Mouse (Mus musculus): Measurements from ENCODE around the gene Sdhaf2.

Gene Sdhaf2

DNA sequence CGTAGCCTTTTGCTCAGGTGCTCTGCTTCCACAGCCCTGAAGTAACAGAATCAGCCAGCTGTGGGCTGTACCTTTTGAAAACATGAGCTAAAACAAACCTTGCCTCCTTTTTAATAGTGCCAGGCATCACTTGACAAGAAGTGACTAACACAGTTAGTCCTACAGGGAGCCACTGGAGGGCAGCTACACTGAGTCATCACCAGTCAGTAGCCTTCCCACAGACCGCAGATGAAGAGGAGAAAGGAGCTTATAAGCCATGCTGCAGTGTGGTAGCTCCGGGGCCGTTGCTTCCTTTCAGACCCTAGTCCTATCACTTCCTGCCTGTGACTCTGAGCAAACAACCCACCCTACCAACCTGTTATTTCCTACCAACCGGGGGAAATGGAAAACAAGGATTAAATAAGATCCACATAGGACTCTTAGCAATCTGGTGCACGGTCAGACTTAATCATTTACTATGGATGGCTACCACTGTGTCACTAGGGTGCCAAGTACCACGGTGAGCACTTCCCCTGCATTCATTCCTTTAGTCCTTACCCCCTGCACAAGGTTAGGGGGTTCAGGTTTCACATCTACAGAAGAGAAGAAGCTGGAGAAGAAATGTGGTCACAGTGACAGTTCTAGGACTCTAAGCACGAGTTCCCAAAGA is 28.3 kb downstream of the Sdhaf2 start:
- no peak for DNase-seq

DNA sequence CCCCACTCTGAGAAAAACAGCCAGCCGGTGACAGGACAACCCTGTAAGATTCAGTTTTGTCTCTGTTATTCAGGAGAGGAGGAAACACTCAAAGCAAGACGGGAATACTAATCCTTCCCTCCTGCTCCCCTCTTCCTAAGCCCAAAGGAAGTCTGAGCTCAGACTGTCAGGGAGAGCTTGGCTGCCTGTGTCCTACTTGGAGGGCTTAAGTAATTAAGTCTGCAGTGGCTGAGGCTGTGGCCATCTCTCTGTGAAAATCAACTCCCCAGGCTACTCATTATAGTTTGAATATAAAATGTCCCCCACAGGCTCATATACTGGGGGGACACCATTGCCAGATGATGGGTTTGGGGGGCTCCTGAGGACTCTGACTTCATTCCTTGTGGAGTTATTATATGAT is 29.0 kb downstream of the Sdhaf2 start:
- no peak for DNase-seq

DNA sequence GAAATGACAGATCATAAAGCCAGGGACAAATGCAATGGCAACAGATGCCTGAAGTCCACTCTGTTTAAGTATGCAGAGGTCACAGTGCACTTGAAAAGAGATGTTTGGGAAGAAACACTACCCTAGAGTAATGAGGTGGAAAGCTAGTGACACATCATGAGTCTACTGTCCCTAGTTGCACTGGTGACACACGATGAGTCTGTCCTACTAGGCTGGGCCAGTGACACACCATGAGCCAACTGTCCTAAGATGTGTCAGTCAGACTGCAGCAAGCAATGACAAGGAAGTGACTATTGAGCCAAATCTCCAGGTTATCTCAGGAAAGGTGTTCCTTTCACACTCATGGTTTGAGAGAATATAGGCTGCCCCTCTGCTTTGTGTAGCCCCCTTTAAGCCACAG is 30.3 kb downstream of the Sdhaf2 start:
- no peak for DNase-seq

DNA sequence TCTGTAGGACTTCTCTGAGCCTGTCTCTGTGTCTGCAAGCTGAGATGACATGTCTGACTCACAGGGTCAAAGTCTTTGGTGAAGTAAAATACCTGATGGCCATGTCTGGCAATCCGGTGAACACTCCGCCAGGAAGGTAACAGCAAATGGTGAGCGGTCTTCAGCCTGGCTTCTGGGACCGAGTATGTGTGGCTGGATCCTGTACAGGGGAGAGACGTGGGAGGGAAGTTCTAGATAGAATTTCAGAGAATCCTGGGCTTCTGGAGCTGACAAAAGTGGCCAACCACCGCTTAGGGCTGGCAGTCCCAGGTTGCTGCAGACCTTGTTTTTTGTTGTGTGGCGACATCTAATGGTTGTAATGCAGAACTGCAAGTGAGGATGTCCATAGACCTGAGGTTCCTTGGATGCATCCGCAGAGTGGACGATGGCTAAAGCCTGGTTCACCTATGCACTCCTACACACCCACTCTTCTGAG is 39.6 kb downstream of the Sdhaf2 start:
- peak; percentile 61 to 67 for DNase-seq

DNA sequence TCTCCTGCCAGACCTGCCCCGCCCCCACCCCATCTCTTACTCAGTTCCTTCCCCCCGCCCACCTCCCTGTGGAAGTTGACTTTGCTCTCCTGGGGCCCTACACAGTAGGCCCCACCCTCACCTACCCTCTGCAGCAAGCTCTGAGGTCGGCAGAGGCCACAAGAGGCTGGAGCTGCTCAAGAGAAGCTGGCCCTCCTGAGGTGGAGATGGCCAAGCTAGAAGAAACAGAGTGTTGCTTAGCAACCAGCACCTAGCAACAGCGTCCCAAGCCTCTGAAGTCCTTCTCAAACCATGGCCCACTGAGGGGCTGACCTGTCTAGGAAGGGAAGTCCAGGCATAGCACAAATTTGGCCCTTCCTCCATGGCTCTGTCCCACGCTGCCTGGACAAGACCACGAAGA is 43.2 kb downstream of the Sdhaf2 start, which contains the start of gene Ppp1r32:
Gene Ppp1r32, minus strand, starts transcription at position 226 of the 400 bp plus-strand sequence.
- no peak for DNase-seq

DNA sequence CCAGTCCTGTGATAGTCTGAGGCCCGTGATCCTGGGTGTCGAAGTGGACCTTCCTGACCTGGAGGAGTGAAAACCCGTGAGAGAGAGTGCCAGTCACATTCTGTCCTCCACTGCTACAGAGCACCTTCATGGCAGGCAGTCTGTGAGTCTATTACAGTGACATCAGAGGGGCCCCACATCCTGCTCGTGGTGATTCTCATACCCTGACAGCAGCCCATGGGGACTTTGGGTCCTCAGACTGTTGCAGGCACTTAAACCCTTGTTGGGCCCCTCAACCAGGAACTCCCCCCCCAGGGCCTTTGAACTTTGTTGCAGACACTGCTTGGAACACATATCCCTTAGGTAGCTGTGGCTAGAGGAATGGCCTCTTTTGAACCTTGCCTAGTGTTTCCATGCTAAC is 46.4 kb downstream of the Sdhaf2 start:
- no peak for DNase-seq

DNA sequence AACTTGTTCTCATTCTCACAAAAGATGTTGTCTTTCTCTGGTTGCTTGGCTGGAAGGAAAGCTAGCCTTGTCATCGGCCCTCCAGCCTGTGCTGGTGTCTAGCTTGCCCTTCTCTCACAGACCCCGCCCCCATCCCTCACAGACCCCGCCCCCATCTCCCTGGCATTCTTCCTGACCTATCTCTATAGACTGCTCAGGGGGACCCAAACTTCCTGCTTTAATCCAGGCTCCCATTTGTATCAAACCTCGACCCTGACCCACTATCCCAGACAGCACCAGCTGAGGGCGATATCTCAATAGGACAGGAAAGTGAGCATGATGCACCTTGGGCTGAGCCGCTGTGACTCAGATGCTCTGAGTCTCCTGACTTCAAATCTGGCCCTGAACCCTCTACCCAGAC is 52.2 kb downstream of the Sdhaf2 start:
- no peak for DNase-seq

DNA sequence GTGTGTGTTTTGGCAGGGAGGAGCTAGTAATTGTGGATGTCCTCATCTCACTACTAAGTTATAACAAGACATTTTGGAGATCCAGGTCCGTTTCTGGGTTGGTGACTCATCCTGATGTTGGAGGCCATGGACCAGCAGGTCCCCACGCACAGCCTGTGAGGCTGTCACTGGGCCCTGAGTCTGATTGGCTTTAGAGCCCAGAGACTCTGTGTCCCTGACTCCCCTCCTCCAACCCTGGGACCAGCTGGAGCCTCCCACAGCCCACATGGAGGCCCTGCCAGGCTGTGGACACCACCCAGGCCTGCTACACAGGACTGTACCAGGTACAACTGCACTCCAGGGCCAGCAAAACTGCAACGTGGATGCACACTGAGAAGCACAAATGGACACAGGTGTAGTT is 53.0 kb downstream of the Sdhaf2 start:
- DNase-seq = no peak

DNA sequence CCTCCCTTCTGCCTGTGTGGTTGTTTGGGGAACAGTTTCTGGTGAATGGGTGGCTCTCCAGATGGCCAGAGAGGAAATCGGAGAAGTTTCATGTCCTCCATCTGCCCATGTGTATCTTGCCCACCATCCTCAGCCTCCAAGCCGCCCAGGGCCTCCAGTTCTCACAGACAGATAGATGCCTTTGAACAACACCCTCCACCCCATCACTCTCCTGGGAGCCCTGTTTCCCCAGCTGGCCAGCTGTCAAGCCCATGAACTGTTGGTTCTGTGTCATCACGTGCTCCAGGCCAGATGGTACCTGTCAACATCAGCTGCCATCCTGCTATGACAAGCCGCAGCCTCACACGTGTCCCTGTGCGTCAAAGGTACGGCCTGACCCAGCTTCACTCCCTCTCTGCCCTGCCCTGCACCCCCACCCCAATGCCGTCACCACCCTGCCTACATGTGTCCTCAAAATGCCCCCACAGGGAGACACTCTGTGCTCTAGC is 56.7 kb downstream of the Sdhaf2 start:
- DNase-seq = no peak

DNA sequence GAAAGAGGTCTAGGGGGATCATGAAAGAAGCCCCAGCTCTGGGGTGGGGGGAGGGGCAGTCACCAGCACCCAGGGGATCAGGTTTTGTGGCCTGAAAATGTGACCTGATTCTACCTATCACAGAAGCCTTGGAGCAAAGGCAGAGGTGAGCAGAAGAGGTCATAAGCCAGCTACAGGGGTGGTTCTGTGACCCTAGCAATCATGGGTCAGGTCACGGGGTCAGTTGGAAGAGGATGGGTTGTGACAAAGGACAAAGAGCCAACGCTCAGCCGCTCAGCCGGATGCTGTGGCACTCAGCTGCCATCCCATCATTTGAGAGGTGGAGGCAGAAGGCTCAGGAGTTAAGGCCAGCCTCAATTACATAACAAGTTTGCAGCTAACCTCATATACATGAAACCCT is 61.5 kb downstream of the Sdhaf2 start:
- no peak for DNase-seq

DNA sequence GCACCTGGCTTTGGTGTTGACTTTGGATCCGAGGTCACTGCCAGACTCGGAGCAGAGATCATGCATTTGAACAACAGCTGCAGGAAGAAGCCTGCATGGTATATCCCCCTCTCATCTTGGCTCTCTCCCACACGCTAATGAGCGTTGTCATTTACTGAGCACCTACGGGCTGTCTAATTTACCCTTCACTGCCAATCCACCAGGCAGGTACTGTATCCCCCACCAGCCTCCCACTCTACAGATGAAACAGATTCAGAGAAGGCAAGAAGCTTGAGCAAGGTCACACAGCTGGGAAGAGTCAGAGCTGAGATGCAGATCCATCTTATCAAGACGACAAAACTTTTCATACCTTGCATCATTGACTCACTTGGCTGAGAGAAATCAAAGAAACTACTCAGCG is 64.4 kb downstream of the Sdhaf2 start:
- no peak for DNase-seq

DNA sequence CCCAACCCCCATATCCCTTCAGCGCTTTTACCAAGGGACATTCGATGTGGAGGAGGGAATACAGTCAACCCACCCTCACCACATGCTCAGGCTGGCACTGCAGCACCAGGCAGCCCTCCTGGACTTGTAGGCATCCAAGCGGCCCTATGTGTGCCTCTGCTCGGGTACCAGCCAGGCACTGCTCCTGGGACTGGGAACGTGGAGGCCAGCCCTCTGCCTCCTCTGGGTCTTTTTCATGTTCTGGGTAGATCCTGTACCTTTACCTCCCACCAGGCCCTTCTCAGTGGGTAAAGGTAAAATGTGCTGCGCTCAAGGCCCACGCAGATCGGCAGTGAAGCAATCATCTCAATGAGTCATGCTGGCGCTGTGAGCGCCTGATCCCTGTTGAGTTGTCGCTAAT is 66.0 kb downstream of the Sdhaf2 start:
- no peak for DNase-seq

DNA sequence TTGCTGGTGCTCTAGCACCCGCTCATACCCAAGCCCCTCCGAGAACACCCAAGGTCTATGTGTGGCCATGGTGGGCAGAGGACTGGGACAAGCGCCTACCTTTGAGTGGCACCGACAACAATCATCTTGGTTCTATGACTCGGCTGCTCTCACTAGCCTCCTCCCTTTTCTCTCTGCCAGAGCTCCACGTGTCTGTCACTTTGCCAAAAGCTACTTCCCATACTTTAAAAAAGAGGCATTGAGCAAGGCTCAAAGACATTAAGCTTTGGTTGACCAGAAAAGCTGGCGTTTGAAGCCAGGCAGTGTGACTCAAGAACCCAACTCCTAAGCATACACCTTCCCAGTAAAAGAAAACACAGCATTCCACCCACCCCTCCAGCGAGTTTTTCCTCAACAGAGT is 67.8 kb downstream of the Sdhaf2 start:
- peak; percentile 48 to 62 for DNase-seq

DNA sequence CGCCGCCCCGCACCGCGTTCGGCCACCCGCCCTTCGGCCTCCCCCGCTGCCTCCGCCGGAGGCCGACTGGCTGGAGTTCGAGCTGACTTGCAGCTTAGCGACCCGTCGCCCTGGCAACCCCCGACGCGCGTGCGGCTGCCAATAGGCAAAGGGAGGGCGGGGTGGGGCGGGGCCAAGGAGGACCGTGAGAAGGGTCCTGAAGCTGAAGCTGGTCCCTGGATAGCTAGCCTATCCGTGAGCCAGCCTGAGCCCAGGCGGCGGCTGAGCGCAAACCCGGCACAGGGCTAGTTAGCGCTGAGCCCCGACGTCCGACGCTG is 68.5 kb downstream of the Sdhaf2 start:
- DNase-seq = peak; percentile 60 to 79

DNA sequence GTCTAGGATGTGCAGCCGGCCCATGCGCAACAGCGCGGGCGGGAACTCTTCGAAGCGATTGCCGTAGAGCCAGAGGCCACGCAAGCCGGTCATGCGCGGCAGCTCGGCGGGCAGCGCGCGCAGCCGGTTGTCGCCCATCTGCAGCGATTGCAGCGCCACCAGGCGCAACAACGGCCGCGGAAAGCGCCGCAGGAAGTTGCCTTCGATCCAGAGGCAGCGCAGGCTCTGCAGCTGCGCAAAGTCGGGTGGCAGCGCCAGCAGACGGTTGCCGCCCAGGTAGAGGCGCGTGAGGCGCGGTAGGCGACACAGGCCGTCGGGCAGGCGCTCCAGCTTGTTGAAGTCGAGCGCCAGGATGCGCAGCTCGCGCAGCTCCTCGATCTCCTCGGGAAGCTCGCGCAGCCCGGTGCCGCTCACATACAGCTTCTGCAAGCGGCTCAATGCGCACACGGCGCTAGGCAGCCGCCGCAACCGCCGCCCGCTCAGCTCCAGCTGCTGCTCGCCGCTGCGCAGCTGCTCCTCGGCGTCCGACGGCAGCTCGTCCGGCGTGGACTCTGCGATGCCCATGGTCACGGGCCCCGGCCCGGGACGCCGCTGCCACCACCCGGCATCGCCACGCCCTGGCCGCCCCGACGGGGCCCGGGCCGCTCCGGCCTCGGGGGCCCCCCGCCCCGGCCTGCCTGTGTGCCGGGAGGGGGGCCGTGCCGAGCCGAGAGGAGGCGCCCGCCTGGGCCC is 69.0 kb downstream of the Sdhaf2 start, which contains the start of gene Lrrc10b:
Gene Lrrc10b, minus strand, starts transcription at position 722 of the 732 bp plus-strand sequence.
- DNase-seq = peak; percentile 33 to 75

DNA sequence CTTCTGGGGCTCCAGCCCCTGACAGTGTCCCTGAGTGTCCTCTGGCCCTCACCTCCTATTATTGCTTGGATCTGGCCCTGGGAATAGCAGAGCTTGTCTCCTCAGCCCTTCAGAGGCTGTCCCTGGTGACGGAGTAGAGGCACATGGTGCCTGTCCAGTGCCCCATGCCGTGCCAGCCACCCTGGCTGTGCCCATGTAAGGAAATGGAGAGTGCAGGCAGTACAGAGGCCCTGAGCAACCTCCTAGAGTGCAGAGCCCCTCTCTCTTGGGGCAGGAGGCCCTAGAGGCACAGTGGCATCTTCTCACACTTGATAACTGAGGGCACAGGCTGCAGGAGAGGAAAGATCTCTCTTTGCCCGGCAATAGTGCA is 70.5 kb downstream of the Sdhaf2 start:
- no peak for DNase-seq

DNA sequence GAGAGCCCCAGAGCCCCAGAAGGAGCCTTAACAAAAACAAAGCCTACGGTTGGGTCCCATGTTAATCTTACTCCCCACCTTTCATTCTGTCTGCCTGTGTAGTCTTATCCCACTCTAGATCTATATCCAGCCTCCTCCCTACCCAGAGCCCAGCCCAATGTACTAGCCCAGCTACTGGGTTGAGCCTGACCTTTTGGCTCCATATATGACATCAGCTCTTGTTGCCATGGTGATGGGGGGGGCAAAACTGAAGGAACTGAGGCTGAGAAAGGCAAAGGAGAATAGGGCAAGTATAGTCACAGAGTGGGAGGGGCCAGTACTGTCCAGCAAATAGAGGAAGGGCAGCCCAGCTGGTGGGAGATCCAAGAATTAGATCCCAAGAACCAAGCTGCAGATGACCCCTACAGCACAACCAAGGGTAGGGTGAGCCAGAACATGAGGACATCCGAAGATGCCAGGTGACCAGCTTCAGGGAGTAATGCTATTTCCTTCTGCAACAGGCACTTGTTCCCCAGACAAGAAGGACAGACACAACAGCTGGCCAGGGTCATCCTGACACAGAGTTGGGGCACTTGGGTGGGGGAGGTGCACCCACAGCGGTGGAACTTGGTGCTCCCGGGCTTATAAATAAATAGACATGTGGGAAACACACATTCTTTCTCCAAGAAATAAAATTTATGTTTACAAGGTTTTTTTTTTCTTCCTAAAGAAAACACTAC is 71.1 kb downstream of the Sdhaf2 start:
- DNase-seq = no peak
